Mouse (Mus musculus): Measurements from ENCODE around the gene Slc5a4b. TPM values are rescaled to one million over a fixed set of nuclear protein-coding genes. Genes with fewer than 3 reads are reported as not detected.

Slc5a4b gene
- polyA plus RNA-seq, 1 experiment, result not detected

DNA sequence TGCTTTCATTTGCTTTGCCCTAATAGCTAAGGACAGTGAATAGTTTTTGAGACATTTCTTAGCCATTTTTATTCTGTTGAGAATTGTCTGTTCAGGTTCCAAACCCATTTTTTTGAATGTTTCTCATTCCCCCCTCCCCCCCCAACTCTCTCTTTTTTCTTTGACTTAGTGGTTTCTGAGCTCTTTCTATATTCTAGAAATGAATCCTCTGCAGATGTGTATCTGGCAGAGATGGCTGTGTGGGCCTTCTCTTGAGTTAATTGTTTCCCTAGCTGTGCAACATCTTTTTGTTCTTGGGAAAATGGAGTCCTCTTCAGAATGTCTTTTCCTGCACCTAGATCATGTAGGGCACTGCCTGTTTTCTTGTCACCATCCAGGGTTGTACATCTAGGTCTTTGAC lies 75.5 kb downstream of the Slc5a4b start:
- Histone ChIP-seq H3ac (ENCODE audit: control insufficient read depth, insufficient read length) (no peak overlapping the region), H3K36me3 (ENCODE audit: control insufficient read depth, insufficient read depth) (peaks cover 29% of the 10 kb centered on the region), H3K79me2 (ENCODE audit: control insufficient read depth, insufficient read depth) (peaks cover 59% of the 10 kb centered on the region), H3K4me3 (no peak overlapping the region), H3K4me2 (ENCODE audit: low read depth) (no peak overlapping the region), H3K27me3 (ENCODE audit: control insufficient read depth, insufficient read depth, insufficient read length) (no peaks in the 10 kb centered on the region)
- no peak for TF ChIP-seq TCF3 (IDR thresholded peaks at IDR 0.05; ENCODE audit: insufficient read length, low read depth)
- no peak for TF ChIP-seq MYOG (IDR thresholded peaks at IDR 0.05; ENCODE audit: control insufficient read depth in 1 of 3, insufficient read depth in 1 of 3, insufficient read length in 2 of 3, low read depth in 2 of 3)

DNA sequence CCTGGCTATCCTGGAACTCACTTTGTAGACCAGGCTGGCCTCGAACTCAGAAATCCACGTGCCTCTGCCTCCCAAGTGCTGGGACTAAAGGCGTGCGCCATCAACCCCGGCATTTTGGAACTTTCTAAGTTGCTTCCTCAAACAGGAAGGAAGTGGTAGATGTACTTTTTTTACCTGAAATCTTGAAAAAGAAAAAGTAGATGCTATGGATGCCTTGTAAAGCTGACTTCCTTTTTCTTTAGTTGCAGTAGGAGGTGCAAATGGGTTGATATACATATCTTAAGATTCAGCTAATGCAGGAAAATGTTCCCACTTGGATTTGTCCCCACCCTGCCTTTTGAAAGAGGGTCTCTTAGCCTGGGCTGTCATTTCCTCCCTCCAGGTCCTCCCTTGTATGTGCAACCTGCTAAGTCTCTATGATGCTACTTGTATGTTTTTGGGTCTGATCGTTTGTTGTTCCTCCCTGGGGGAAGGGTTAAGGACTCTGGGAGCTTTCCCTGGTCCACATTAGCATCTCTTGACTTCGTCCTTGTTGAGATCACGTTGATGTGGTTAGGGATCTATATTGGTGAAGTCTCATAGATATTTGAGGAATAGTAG lies 76.7 kb downstream of the Slc5a4b start:
- Histone ChIP-seq H3ac (ENCODE audit: control insufficient read depth, insufficient read length) (no peak overlapping the region), H3K36me3 (ENCODE audit: control insufficient read depth, insufficient read depth) (peaks cover 17% of the 10 kb centered on the region), H3K4me2 (ENCODE audit: low read depth) (peak overlapping the region; percentile 75), H3K27me3 (ENCODE audit: control insufficient read depth, insufficient read depth, insufficient read length) (no peaks in the 10 kb centered on the region), H3K79me2 (ENCODE audit: control insufficient read depth, insufficient read depth) (peaks cover 59% of the 10 kb centered on the region), H3K4me3 (peak overlapping the region; percentile 85)
- TF ChIP-seq TCF12 (IDR thresholded peaks at IDR 0.05; ENCODE audit: insufficient read depth, poor library complexity, severe bottlenecking) (no peak), MYOG (IDR thresholded peaks at IDR 0.05; ENCODE audit: control insufficient read depth in 1 of 3, insufficient read depth in 1 of 3, insufficient read length in 2 of 3, low read depth in 2 of 3) (no peak), MAX (IDR thresholded peaks at IDR 0.05; ENCODE audit: low read depth) (no peak), USF1 (IDR thresholded peaks at IDR 0.05; ENCODE audit: low read depth) (no peak), CEBPB (IDR thresholded peaks at IDR 0.05; ENCODE audit: insufficient read depth, poor library complexity, severe bottlenecking) (no peak), POLR2AphosphoS2 (IDR thresholded peaks at IDR 0.05; ENCODE audit: insufficient read length, low read depth) (no peak), POLR2A (IDR thresholded peaks at IDR 0.05; ENCODE audit: insufficient read length, low read depth) (no peak), REST (IDR thresholded peaks at IDR 0.05; ENCODE audit: insufficient read depth, insufficient read length) (no peak), MYOD1 (IDR thresholded peaks at IDR 0.05; ENCODE audit: control insufficient read depth in 1 of 3, insufficient read length in 2 of 3, low read depth in 2 of 3) (no peak), SRF (IDR thresholded peaks at IDR 0.05; ENCODE audit: control insufficient read depth, insufficient read length, low read depth) (no peak), E2F4 (IDR thresholded peaks at IDR 0.05; ENCODE audit: insufficient read depth) (no peak), TCF3 (IDR thresholded peaks at IDR 0.05; ENCODE audit: insufficient read length, low read depth) (no peak)

- no peaks in the 10 kb centered on the region for H3K27me3 ChIP-seq (ENCODE audit: control insufficient read depth, insufficient read depth, insufficient read length)
- no peak for TF ChIP-seq POLR2AphosphoS2 (IDR thresholded peaks at IDR 0.05; ENCODE audit: insufficient read length, low read depth)
- TF ChIP-seq TCF12 (IDR thresholded peaks at IDR 0.05; ENCODE audit: insufficient read depth, poor library complexity, severe bottlenecking), result no peak
- TF ChIP-seq REST (IDR thresholded peaks at IDR 0.05; ENCODE audit: insufficient read depth, insufficient read length), result no peak
- TF ChIP-seq TCF3 (IDR thresholded peaks at IDR 0.05; ENCODE audit: insufficient read length, low read depth), result no peak
- TF ChIP-seq CEBPB (IDR thresholded peaks at IDR 0.05; ENCODE audit: insufficient read depth, poor library complexity, severe bottlenecking), result no peak
- TF ChIP-seq MAX (IDR thresholded peaks at IDR 0.05; ENCODE audit: low read depth), result no peak
- TF ChIP-seq MYOD1 (IDR thresholded peaks at IDR 0.05; ENCODE audit: control insufficient read depth in 1 of 3, insufficient read length in 2 of 3, low read depth in 2 of 3), result no peak
- no peak for TF ChIP-seq MYOG (IDR thresholded peaks at IDR 0.05; ENCODE audit: control insufficient read depth in 1 of 3, insufficient read depth in 1 of 3, insufficient read length in 2 of 3, low read depth in 2 of 3)
- TF ChIP-seq SRF (IDR thresholded peaks at IDR 0.05; ENCODE audit: control insufficient read depth, insufficient read length, low read depth), result no peak
- no peak for TF ChIP-seq USF1 (IDR thresholded peaks at IDR 0.05; ENCODE audit: low read depth)
- no peak for TF ChIP-seq E2F4 (IDR thresholded peaks at IDR 0.05; ENCODE audit: insufficient read depth)
- TF ChIP-seq POLR2A (IDR thresholded peaks at IDR 0.05; ENCODE audit: insufficient read length, low read depth), result no peak
- peaks cover 7% of the 10 kb centered on the region for H3K36me3 ChIP-seq (ENCODE audit: control insufficient read depth, insufficient read depth)
- H3K4me2 ChIP-seq (ENCODE audit: low read depth), result peak overlapping the region; percentile 75
- peaks cover 53% of the 10 kb centered on the region for H3K79me2 ChIP-seq (ENCODE audit: control insufficient read depth, insufficient read depth)
- H3K4me3 ChIP-seq, result peak overlapping the region; percentile 85
- peak overlapping the region; percentile 53 for H3ac ChIP-seq (ENCODE audit: control insufficient read depth, insufficient read length)
These were observed 77.7 kb downstream of the Slc5a4b start for GRCm38 (mm10) chr10:76033119-76033455.

- Histone ChIP-seq H3K36me3 (ENCODE audit: control insufficient read depth, insufficient read depth) (peaks cover 2% of the 10 kb centered on the region), H3K79me2 (ENCODE audit: control insufficient read depth, insufficient read depth) (peaks cover 48% of the 10 kb centered on the region), H3ac (ENCODE audit: control insufficient read depth, insufficient read length) (peak within 1 kb of the TSS; percentile 53), H3K27me3 (ENCODE audit: control insufficient read depth, insufficient read depth, insufficient read length) (no peaks in the 10 kb centered on the region), H3K4me3 (peak within 1 kb of the TSS; percentile 85), H3K4me2 (ENCODE audit: low read depth) (peak within 1 kb of the TSS; percentile 90)
- TF ChIP-seq POLR2AphosphoS2 (IDR thresholded peaks at IDR 0.05; ENCODE audit: insufficient read length, low read depth) (peak; percentile 62), MYOG (IDR thresholded peaks at IDR 0.05; ENCODE audit: control insufficient read depth in 1 of 3, insufficient read depth in 1 of 3, insufficient read length in 2 of 3, low read depth in 2 of 3) (peak in 1 of 3 experiments; percentile 43), POLR2A (IDR thresholded peaks at IDR 0.05; ENCODE audit: insufficient read length, low read depth) (peak; percentile 76), SRF (IDR thresholded peaks at IDR 0.05; ENCODE audit: control insufficient read depth, insufficient read length, low read depth) (peak; percentile 37), CEBPB (IDR thresholded peaks at IDR 0.05; ENCODE audit: insufficient read depth, poor library complexity, severe bottlenecking) (no peak)
These were observed 78.2 kb downstream of the Slc5a4b start, which contains the start of gene Zfp280b for GRCm38 (mm10) chr10:76032402-76033118. Gene Zfp280b (plus strand): TSS chr10:76032650.
